Mouse (Mus musculus): ENCODE data around the gene Dusp3.

Dusp3 gene

DNA sequence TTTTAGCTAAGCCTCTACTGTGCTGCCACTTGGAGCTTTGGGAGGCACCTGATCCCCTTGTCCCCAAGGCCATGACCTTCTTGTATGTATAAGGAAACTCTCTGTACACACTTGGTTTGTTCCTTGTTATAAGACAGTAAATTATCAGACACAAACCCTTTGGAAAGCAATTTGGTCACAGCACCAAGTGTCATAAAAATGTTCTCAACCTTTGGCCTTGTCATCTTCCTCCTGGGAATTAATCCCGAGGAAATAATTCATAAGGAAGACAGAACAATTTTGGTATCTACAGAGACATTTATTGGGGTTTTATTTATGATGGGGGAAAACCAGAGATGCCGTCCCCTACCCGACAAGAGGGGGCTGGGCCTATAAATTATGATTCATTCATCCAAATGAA is 51.1 kb downstream of the Dusp3 start:
- DNase-seq (ENCODE audit: low read depth) = no peak

DNA sequence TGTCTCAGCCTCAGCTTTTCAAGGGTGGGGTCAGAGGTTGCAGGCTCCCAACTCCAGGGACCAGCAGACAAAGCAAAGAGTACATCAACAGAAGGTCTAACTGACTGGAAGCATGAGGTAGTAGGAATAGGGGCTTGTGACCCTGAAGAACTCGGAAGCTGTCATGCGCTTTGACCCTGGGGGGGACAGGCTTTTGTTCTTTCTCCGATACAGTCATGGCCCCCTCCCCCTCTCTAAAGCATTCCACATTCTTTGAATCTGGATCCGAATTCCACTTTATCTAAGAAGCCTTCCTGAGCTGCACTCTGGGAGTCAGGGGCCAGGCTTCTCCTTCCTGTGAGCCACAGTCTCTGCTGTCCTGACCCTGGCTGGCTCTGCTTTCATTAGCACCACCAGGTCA is 54.8 kb downstream of the Dusp3 start:
- DNase-seq (ENCODE audit: low read depth) = no peak

DNA sequence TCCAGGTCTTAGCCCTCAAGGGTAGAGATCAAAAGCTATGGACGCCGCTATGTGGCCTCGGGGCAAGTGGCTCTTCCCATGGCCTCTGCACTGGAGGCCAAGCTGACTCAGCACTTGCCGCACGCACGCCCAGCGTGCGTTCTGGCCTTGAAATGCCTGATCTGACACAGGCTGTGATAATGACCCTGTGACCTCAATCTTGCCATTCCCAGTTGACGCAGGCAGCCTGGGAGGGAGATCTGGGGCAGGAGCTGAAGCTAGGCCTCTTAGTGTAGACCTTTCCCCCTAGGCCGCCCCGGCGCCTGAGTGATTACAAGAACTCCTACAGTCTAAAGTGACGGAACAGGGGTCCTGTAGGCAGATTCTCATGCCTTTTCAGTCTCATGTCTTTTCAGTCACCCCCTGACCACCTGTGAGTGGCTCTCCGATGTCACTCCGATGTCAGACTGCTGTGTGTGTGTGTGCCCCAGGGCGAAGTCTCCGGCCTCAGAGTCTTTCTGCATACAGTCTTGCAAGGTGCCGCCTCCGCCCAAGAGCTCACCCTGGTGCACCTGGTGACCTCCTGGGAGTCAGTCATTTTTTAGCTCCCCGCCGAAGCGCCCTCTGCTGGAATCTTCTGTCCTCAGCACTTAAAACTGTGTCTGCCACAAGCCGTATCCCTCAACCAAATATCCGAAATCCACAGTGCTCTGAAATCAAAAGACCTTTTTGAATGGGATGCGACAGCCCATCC is 58.6 kb downstream of the Dusp3 start:
- DNase-seq (ENCODE audit: low read depth) = no peak

DNA sequence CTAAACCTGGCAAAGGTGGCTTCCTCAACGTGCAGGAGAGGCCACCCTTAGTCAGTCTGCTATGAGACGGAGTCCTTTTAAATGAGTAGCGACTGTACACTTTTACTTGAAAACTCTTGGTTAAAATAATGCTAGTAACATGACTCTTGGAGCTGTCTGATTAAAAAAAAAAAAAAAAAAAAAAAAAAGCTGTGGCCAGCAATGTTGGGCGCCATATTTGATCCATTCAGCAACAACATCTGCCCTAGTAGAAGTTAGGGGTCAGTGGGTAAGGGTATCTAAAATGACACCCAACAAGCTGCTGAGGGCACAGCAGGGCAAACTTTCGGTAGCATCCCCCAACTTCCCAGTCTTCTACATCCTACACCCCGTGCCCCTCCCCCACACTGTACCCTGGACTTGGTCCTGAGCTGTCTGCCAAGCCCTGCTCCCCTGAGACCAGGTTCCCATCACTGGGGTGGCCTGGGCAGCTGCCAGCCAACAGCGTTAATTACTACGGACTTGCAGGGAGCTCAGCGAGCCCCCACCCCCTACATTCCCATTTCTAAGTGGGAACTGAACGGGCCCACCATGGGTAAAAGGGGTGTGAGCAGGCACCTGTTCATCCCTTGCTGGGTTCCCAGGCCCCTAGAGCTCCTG is 59.7 kb downstream of the Dusp3 start:
- no peak for DNase-seq (ENCODE audit: low read depth)

DNA sequence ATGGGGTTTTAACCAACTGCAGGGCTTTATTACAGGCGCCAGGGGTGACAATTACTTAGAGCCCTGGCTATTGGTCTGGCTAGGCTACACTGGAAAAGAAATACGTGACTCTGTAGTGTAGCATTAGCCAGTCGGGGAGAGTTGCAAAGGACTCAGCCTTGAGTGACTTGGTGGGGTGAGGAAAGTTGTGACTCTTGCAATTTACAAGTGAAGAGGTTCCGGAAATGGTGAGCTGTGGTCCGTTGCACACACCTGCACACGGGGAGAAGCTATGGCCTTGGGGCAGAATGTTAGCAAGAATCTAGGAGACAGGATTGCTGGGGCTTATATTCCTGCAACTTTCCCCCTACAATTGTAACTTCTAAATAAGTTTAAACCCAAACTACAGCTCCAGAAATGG is 61.2 kb downstream of the Dusp3 start:
- no peak for DNase-seq (ENCODE audit: low read depth)

DNA sequence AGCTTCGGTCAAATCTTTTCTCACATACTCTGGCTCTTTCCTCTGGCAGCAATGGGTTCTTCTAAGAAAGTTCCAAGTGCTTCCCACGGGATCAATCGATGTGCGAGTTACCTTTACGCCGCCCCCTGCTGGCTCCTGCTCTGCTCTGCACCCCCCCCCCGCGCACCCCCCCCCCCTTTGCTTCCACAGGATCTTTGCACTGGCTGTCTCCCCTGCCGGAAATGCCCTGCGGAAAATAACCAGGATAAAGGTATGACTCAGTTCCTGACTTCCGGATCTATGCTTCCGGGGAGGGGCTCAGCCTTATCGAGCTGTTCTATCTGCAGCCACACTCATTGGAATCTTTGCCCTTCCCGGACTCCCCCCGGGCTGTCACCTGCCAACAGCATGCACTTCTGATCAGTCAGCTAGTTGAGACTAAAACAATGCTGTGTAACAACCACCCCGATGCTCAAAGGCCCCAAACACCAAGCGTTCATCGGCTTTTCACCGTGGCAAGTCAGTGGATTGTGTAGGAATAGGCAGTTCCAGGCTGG is 62.3 kb downstream of the Dusp3 start:
- DNase-seq (ENCODE audit: low read depth) = no peak

DNA sequence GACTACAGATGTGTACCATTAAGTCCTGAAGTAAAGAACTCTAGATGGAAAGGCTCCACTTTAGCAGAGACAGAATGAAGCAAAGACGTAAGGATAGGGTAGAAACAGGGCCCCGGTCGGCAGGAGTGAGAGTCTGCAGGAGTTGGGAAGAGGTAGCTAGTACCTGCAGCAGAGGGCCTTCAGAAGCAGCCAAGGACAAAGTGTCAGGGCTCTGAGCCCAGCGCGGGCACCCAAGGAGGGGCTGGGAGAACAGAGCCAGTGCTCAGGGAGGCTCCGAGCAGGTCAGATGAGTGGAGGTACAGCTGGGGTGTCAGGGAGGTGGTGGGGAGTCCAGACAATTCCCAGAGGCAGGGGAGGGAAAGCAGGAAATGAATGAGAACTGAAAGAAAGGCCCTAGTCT is 62.8 kb downstream of the Dusp3 start:
- no peak for DNase-seq (ENCODE audit: low read depth)

DNA sequence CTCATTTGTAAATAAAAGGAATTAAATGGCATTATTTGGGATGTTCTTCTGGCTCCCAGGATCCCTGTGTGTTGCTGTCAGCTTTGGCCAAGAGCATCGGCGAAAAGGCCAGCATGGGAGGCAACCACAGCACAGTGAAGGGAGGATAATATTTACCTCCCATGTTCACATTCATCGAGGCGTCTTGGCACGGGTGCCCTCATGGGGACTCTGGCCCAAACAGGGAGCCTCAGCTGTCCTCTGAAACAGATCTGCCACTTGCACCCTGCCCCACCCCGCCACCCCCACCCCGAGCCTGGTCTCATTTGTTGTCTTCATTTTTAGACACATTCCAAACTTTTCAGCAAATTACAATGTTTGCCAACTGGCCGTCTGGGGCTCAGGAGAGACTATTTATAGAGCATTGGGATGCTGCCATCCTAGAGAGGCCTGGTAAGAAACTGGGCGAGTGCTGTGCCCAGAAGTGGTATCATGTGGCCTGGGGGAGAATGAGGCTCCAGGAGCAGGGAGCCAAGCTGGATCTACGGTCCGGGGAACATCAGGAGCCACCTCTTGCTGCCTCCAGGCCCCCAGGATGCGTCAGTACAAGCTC is 65.4 kb downstream of the Dusp3 start:
- no peak for DNase-seq (ENCODE audit: low read depth)
